Mouse (Mus musculus) v-Abl transformed pro-B cells (cell line): ENCODE data around the gene Necab2.

Experiments used
- in situ Hi-C, 2 experiments: fragments of 400-800 bp; cut with MboI; formaldehyde crosslinking; loops; one replicate each; pipeline ENCODE4 v1.15.1; 2025; ENCODE audit not compliant: unreplicated experiment in 2 of 2

Necab2 gene

DNA sequence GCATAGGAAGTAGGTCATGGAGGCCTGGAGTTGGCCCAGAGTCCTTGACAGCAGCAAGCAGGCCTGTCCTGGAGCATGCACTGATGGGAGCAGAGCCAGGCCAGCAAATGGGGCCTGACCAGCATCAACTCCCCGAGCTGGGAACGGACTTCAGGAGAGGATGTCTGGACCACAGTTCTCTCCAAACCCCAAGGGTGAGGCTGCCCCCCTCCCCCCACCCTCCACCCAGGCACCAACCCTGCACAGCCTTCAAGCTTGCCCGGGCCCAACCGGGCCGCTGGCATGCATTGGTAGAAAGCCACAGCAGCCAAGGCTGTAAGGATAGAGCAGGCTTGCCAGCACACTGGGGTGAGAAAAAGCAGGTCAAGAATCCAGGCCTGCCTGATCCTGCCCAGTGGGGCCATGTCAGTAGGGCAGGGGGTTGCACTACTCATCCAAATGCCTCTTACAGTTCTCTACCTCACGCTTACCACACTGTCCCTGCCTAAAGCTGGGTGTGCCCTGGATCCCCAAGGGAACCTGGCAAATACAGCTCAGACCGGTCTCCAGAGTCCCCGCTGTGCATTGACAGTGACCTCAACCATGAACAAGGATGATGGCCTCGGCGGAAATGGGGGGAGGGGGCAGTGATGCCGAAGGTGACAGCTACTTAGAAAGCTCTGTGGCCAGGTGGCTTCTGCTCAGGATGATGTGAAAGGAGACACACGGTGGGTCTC lies 18.7 kb upstream of the Necab2 start:
- in situ Hi-C loops = no loop called here

DNA sequence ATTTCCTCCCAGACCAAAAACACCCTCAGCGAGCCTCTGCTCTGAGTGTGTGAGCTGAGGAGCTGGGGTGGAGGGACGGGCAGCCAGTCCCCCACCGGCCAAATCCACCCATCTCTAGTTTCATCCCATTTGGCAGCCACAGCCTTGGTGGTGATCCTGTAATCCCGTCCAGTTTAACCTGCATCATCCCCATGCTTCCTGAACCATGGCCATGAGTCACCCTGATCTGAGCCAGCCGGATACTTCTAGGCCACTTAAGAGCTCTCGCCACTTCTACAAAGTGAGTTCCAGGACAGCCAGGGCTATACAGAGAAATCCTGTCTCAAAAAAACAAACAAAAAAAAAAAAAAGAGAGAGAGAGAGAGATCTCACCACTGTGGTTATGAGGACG lies 18.2 kb upstream of the Necab2 start:
- in situ Hi-C loops = no loop called here

DNA sequence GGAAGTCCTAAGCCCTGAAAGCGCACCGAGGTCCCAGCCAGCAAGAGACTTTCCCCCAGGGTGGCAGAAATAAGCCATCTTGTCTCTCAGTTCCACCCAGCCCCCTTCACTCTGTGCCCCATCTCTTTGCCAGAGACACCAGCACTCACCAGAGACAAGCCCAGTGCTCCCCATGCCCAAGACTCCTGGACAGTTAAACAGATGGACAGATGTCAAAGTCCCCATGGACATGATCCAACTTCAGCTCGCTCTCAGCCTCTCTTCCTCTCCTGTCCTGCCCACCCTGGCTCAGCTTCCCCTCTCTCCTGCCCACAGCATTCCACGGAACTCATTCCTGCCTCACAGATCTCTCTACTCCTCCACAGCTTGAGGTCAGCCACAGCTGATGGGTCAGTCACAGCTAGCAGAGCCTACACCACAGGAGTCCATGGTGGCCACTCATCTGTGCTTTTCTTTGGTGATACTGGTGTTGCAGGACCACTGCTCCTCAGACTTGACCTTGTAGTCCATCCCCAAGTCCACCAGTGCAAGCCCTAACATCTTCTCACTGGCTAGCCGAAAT lies 17.7 kb upstream of the Necab2 start:
- in situ Hi-C loops = no loop called here

DNA sequence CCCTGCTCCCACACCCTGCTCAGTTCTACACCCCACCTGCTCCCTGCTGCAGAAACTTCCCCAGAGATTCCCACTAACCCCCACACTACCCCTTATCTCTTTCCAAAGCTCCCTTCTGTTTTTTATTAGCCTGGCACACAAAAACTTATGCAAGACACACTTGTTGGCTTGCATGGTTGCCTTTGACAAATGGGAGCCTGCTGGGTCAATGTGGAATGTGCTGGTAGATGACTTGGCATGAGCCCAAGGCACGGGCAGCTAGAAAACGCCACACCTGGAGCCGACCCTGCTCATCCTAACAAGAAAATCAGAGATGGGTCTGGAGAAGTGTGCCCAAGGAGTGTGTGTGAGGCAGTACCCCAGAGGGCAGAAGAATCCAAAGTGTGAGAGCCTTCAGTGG lies 17.0 kb upstream of the Necab2 start:
- in situ Hi-C loops = no loop called here

DNA sequence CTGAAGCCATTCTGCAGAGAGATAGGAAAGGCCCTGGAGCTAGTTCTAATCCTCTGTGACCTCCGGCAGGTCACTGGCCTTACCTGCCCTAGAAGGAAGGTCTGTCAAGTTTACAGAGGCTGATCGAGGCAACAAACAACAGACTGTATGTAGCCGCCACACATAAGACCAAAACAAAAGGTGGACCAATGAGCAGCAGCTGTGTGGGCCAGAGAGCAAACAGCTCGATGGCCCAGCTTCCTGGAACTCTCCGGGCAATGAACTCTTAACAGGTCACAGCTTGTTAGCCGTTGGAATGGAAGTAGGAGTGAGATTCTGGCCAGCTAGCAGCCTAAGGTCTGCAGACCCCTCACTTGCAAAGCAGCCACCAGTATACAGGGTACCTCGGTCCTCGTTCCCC lies 16.3 kb upstream of the Necab2 start:
- in situ Hi-C loops = loop anchor here in 1 of 2 experiments (10.0 kb wide), 1 partner anchor 485 kb away; the partner anchor contains the start of genes Gm20388 and Usp10

DNA sequence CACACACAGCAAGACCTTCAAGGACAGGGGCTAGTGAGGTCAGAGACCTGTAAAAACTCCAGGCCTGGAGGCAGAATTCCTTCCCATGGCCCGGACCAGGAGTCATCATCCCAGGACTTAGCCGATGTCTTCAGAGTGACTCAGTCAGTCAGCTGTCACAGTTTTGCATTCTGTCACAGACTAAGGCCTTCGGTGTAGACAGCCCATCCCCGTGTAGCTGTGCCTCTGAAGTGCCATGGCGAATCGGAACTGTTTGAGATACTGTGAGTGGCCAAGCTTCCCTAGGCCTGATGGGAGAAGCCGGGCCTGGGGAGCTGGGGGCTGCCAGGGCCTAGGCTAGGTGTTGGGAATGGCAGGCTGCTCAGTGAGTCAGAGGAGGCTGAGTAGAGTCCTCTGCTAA lies 15.8 kb upstream of the Necab2 start:
- in situ Hi-C loops = loop anchor here in 1 of 2 experiments (10.0 kb wide), 1 partner anchor 484 kb away; the partner anchor contains the start of genes Gm20388 and Usp10

DNA sequence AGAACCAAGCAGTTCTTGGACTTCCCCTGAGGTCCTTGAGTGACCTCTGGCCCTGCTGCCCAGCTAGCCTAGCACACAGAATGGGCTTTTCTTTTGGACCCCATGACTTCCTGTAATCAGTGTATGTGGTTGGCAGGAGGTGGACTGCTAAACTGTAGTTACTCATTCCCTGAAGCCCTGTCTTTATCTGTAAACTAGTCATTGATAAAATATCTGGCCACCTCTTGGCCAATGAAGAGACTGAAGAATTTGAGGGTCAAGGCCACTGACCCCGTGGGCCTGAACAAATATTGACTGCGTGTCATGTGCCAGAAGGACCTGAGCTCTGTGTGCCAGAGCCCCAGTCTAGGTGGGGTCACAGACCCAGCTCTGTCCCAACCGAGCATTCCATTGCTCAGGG lies 14.1 kb upstream of the Necab2 start:
- in situ Hi-C loops = loop anchor here in 1 of 2 experiments (10.0 kb wide), 1 partner anchor 482 kb away; the partner anchor contains the start of genes Gm20388 and Usp10

DNA sequence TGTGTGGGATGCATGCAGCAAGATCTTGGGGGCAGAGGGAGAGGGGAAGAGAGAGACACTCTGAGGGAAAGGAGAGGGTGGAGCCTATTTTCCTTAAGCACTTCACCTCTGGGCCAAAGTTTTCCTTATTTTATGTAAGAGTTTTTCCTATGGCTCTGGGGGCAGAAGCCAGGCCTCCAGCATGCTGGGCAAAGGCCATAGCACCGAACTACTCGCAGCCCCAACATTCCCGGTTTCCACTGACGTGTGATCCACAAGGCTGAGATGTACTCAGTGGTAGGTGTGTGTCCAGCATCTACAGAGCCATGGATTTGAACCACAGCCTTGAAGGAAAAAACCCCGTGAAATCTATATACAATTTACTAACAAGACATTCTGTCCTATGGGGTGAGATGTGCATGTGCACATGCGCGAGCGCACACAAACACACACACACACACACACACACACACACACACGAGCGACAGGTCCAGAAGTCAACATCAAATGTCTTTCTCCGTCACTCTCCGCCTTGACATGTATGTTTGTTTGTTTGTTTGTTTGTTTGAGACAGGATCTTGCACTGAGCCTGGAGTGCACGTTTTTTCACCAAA lies 12.8 kb upstream of the Necab2 start, which contains the start of gene Osgin1:
Osgin1 (plus strand) TSS at position 543 of the 593 bp plus-strand sequence.
- in situ Hi-C loops = loop anchor here in 1 of 2 experiments (10.0 kb wide), 1 partner anchor 481 kb away; the partner anchor contains the start of genes Gm20388 and Usp10

DNA sequence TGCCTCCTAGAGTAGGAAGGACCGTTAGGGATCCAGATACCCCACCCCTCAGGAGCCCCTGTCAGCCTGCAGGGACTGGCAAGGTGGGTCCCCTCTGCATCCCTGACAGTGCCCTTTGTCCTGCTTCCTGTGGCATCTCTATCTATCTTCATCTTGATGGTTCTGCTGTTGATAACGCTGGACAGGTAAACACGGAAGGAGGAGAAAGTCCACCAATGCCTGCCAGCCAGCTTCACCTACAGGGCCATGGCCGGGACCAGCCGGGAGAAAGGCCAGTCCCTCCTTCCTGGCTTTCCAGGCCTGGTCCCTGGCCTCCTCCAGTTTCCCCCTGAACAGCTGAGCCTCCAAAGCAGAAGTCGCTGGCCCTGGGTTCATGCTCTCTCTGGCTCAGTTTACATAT lies 11.9 kb upstream of the Necab2 start:
- in situ Hi-C loops = loop anchor here in 1 of 2 experiments (10.0 kb wide), 1 partner anchor 480 kb away; the partner anchor contains the start of genes Gm20388 and Usp10

DNA sequence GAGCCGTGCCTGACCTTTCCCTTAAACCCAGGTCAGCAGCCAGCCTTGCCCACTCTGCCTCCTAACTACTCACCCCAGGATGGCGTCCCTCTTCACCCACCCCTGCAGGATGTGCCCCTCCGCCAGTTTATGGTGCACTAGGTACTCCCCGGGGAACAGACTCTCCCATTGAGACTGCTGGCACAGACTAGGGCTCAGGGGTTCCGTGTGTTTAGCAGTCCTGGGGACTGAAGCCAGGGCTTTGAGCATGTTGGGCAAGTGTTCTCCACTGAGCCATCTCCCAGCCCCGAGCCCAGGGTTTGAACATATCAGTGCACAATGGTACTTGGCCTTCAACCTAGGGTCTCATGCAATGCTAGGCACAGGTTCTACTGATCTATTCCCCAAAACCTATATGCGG lies 11.0 kb upstream of the Necab2 start:
- in situ Hi-C loops = loop anchor here (5.0 to 10.0 kb wide), 2 partner anchors 172 to 479 kb away; partner anchors contain the start of genes Gm20388 (in 1 of the 2), Taf1c (in 1 of the 2) and Usp10 (in 1 of the 2)

DNA sequence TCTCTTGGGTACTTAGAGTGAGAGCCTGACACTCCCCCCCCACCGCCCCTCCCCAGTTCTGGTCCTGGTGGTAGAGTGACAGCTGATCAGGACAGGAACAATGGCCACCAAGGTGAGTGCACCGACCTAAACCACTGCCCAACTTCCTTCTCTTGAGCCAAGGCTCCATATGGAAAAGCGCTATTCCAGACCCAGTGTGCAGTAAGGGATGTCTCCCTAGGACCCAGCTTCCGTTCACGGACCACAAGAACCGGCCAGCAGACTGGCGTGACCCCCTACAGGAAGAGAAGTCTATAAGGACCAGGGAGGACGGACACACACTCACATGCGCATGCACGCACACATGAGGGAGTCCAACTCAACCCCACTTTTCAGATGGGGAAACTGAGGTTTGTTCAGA lies 10.2 kb upstream of the Necab2 start:
- in situ Hi-C loops = loop anchor here (5.0 to 10.0 kb wide), 2 partner anchors 171 to 478 kb away; partner anchors contain the start of genes Gm20388 (in 1 of the 2), Taf1c (in 1 of the 2) and Usp10 (in 1 of the 2)

DNA sequence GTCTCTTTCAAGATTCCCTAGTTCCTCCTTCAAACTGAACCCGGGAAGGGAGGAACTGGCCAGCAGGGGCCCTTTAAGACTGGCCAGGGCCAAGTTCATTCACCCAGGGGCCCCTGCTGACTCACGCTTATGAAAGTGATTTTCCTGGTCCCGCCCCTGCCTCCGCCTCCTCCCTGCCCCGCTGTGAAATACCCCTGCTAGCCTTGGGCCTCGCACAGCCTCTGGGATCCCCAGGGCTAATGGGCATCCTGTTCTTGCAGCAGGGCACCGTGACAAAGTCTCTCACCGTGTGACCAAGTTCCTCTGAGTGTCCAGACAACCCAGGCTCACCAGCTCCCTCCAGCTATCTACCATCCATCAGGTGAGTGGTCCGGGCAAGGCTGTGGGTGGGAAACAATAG lies 9.6 kb upstream of the Necab2 start:
- in situ Hi-C loops = loop anchor here (5.0 to 10.0 kb wide), 2 partner anchors 170 to 478 kb away; partner anchors contain the start of genes Gm20388 (in 1 of the 2), Taf1c (in 1 of the 2) and Usp10 (in 1 of the 2)

DNA sequence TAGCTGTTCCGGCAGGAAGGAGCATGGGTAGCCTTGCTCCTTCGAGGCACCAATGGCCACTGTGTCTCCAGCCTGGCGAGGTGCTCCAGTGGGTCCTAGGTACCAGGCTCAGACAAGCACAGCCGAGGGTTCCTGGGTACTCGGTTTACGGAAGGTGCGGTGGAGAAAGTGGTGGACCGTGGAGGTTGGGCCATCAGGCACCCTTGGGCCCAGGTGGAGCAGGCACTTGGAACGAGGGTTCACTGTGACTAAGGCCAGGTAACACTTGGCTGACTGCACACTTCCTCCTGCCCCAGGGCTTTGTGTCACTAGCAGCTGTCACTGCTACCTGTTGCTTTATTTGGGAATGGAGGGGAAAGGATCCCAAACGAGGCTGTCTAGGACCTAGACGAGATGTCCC lies 9.0 kb upstream of the Necab2 start:
- in situ Hi-C loops = loop anchor here (5.0 to 10.0 kb wide), 2 partner anchors 170 to 477 kb away; partner anchors contain the start of genes Gm20388 (in 1 of the 2), Taf1c (in 1 of the 2) and Usp10 (in 1 of the 2)

DNA sequence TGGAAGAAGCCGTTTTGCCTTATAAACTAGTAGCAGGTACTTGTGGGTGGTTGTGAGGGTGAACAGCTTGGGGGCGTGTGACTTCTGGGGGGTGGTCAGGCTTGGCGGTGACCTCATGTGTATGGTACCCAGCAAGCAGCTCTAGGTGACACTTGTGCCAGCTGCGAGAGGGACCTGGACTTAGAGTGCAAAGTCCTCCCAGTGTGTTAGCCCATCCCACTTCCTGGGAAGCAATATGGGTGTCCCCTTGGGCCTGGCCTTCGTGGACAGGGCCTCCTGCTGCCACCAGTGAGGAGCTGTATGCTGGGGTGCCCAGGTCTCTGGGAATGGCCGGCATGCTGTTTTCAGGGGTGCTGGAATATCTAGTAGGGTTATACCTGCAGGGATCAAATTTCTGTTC lies 7.6 kb upstream of the Necab2 start:
- in situ Hi-C loops = loop anchor here (5.0 to 10.0 kb wide), 2 partner anchors 168 to 476 kb away; partner anchors contain the start of genes Gm20388 (in 1 of the 2), Taf1c (in 1 of the 2) and Usp10 (in 1 of the 2)

DNA sequence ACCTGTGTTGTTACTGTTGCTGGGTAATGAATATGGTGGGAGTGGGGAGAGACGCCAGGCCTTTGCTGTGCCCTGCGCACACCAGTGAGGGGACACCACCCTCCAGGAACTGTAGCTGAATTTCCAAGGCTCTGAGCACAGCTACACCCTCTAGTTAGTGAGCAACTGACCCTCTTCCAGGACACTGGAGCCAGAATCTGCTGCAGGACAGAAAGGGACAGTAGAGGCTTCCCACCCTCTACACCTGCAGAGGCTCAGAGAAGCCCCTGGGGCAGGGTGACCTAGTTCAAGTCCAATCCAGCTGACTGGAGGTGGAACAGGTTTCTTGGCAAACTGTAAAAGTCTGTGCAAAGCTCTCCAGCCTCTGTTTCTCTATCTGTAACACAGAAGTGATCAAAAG lies 7.1 kb upstream of the Necab2 start:
- in situ Hi-C loops = loop anchor here (5.0 to 10.0 kb wide), 2 partner anchors 168 to 475 kb away; partner anchors contain the start of genes Gm20388 (in 1 of the 2), Taf1c (in 1 of the 2) and Usp10 (in 1 of the 2)

DNA sequence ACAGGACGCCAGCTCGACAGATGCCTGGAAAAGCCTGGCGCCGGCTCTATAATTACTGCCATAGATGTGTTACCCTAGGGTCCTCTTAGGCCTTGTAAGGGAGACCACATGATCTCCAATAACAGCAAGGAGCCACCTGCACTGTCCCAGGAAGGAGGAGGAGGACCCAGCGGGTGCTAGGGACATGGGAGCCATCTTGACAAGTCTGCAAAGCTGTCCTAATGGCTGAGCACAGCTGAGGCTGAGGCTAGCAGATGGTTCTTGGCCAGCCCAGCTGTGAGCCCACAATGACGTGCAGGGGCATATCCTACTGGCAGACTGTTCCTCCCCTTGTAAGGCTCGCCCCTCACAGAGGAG lies 6.6 kb upstream of the Necab2 start:
- in situ Hi-C loops = loop anchor here (5.0 to 10.0 kb wide), 3 partner anchors 167 to 475 kb away; partner anchors contain the start of genes Gm20388 (in 1 of the 2), Taf1c (in 1 of the 2) and Usp10 (in 1 of the 2)

DNA sequence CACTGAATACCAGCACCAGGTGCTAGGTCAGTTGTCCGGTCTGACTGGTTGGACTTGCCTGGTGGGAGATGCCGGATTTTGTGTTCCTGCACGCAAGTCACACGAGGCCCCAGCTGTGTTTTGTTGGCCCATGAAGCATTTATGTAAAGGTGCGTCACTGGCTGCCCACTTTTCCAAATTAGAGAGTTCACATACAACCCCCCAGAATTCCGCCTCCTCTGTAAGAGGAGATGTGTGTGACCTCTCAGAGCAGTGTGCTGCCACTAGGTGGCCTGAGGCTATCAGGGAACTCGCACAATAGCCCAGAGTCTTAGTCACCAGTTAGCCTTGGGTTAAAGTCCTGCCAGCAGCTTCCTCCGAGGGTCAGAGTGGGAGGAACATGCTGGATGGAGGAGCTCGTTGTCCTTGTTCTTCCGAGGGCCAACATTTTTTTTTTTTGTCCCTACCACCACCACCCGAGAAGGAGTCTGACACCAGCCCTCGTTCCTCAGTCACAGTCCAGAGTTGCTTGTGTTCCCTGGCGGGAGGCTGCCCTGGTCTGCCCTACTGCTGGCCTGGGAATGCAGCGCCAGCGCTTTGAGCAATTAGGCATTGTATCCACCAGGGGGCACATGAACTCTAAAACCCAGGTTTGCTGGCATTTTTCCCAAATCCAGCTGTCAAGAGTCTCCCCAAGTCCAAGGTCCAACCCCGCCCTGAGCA lies 6.1 kb upstream of the Necab2 start:
- in situ Hi-C loops = loop anchor here in 1 of 2 experiments (10.0 kb wide), 1 partner anchor 234 kb away; no protein-coding TSS in a partner anchor

DNA sequence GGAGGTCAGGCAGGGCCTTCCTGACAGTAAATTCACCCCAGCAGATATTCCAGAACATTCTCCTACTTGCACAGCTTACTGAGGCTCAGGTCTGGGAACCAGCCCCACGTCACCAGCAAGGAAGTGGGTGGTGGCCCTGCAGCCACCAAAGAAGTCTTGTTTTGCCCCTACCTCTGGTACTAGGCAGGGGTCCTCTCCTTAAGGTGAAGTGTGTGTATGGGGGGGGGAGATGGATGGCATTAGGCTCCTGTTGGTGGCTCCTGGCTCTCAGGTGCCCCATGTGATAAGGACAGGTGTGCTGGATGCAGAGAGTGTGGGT lies 5.6 kb upstream of the Necab2 start:
- in situ Hi-C loops = loop anchor here in 1 of 2 experiments (10.0 kb wide), 1 partner anchor 234 kb away; no protein-coding TSS in a partner anchor

DNA sequence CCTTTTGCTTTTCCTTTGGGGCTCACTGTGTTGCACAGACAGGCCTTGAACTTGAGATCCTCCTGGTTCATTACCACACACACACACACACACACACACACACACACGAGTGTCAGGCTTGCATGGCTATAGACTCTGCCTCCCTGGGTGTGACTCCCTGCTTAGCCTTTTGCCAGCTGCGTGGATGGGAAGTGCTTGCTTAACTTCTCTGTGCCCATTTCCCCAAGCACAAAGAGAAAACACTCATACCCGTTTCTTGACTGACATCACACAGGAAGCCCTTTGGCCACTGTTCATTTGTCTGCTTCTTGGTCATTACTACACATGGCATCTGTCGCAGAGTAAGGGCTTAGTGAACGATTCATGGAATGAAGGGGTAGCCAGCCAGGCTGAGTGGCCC lies 4.5 kb upstream of the Necab2 start:
- in situ Hi-C loops = loop anchor here in 1 of 2 experiments (10.0 kb wide), 1 partner anchor 233 kb away; no protein-coding TSS in a partner anchor

DNA sequence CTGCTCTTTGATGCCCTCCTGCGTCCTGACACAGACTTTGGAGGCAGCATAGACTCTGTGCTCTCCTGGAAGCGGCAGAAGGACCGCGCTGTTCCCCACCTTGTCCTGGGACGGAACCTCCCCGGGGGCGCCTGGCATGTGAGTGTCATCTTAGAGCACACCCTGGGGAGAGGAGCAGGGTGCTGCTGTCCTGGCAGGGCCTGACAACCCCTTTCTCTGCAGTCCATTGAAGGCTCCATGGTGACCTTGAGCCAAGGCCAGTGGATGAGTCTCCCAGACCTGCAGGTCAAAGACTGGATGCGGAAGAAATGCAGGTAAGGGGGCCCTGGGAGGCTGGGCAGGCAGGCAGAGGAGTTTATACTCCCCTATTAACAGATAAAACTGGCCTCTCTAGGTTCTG lies 3.5 kb upstream of the Necab2 start:
- in situ Hi-C loops = loop anchor here in 1 of 2 experiments (10.0 kb wide), 1 partner anchor 232 kb away; no protein-coding TSS in a partner anchor
